Mouse (Mus musculus): ENCODE data around the gene Fam205a3.
"Not testable (repeated sequence)": the region's sequence is repeated elsewhere in the genome, so short reads cannot be mapped to it uniquely, and the experiment has no call there.

Gene Fam205a3

DNA sequence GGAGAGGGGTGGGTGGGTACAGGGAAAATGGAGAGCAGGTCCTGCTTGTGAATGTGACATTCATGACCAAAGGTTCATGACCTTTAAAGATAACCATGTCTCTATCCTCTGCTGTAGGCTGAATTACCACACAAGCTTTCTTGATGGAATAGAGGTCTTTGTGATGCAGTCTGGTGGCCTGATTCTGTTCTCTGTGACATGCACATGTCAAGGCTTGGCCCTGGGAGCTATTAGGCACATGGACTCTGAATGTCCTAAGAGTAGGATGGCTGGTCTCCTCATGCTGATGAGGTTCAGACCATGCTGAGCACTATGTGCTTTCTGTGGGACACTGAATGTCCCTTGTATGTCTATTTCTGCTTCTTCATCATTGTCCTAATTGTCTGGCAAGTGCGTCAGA is at the start of gene Fam205a3:
Gene Fam205a3 (plus strand): TSS at position 301 of the 400 bp plus-strand sequence.
- in situ Hi-C loops (cut with MboI, MseI) = not testable (repeated sequence)

DNA sequence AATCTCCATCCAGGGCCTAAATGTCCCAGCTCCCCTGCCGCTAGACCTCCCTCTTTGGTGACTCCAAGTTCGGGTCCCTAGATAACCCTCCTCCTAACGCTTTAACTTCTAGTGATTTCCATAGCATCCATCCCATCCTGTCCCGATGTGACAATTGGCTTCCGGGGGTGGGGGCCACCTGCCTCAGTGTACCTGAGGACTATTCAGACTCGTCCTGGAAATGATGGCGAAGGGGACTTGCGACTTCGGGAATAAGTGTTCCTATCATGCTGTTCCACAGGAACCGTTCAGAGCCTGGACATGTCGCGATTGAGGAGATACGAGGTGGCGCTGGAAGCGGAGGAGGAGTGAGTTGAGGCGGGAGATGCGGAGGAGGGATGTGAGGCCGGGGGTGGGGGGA is 24.2 kb upstream of the Fam205a3 start, which contains the start of gene Gm21953:
Gene Gm21953 (plus strand): TSS at position 301 of the 400 bp plus-strand sequence.
- in situ Hi-C loops (cut with MboI, MseI) = not testable (repeated sequence)

Data from T-helper 1 cell (primary cell).